Mouse (Mus musculus): ENCODE data around the gene Psma6. TPM values are rescaled to one million over a fixed set of nuclear protein-coding genes. Genes with fewer than 3 reads are reported as not detected.
"Not testable (repeated sequence)": the region's sequence is repeated elsewhere in the genome, so short reads cannot be mapped to it uniquely, and the experiment has no call there.

The Psma6 gene
- 71.0 and 119 TPM in 2 replicates for polyA plus RNA-seq (2011; ENCODE audit: insufficient read depth, insufficient read length, low replicate concordance, missing spikeins)

GRCm38 (mm10) chr12:55384023-55384749 lies at the start of gene Psma6:
TSS of gene Psma6 (plus strand) at chr12:55384222.
- peaks cover 11% of the 10 kb centered on the region for H3K4me1 ChIP-seq (ENCODE audit: control insufficient read depth, insufficient read depth, low read length)
- H3K27ac ChIP-seq (ENCODE audit: control insufficient read depth, insufficient read depth, low read depth, low read length, poor library complexity) = no peak within 1 kb of the TSS; the same call in 1 of the 2 replicates
- no peak for TF ChIP-seq POLR2A (IDR thresholded peaks at IDR 0.05; ENCODE audit: borderline replicate concordance, control insufficient read depth, low read depth, low read length)
- 73% methylated on average over 10 of the region's 10 CpGs for WGBS
- H3K4me3 ChIP-seq (replicated peaks; ENCODE audit: control insufficient read depth, low read depth, low read length) = no peak within 1 kb of the TSS

- H3K4me3 ChIP-seq (replicated peaks; ENCODE audit: control insufficient read depth, low read depth, low read length); H3K27ac ChIP-seq (ENCODE audit: control insufficient read depth, insufficient read depth, low read depth, low read length, poor library complexity); H3K4me1 ChIP-seq (ENCODE audit: control insufficient read depth, insufficient read depth, low read length): not testable (repeated sequence)
- whole genome bisulfite sequencing = 88% methylated on average over 1 of the region's 2 CpGs
Measured at GRCm38 (mm10) chr12:55338490-55338889, 45.5 kb upstream of the Psma6 start.

GRCm38 (mm10) chr12:55343045-55343444 lies 41.0 kb upstream of the Psma6 start:
- H3K4me3 ChIP-seq (replicated peaks; ENCODE audit: control insufficient read depth, low read depth, low read length); H3K4me1 ChIP-seq (ENCODE audit: control insufficient read depth, insufficient read depth, low read length); H3K27ac ChIP-seq (ENCODE audit: control insufficient read depth, insufficient read depth, low read depth, low read length, poor library complexity): not testable (repeated sequence)
- 48% methylated on average over 1 of the region's 1 CpGs for WGBS

- H3K4me1 ChIP-seq (ENCODE audit: control insufficient read depth, insufficient read depth, low read length) = no peaks in the 10 kb centered on the region; the same call in 1 of the 2 replicates
- TF ChIP-seq CTCF (IDR thresholded peaks at IDR 0.05; ENCODE audit: control insufficient read depth, insufficient read depth, low read length) (no peak), POLR2A (IDR thresholded peaks at IDR 0.05; ENCODE audit: borderline replicate concordance, control insufficient read depth, low read depth, low read length) (no peak)
- H3K4me3 ChIP-seq (replicated peaks; ENCODE audit: control insufficient read depth, low read depth, low read length) = no peak overlapping the region
- WGBS = 81% methylated on average over 11 of the region's 11 CpGs
- 0 out of 2 replicates have a peak overlapping the region, but pooled peaks have one; percentile 22 for H3K27ac ChIP-seq (ENCODE audit: control insufficient read depth, insufficient read depth, low read depth, low read length, poor library complexity)
Measured at GRCm38 (mm10) chr12:55343998-55344397, 40.0 kb upstream of the Psma6 start.

- peak overlapping the region; percentile 6; the same call in 1 of the 2 replicates for H3K27ac ChIP-seq (ENCODE audit: control insufficient read depth, insufficient read depth, low read depth, low read length, poor library complexity)
- WGBS = 37% methylated on average over 13 of the region's 13 CpGs
- H3K4me3 ChIP-seq (replicated peaks; ENCODE audit: control insufficient read depth, low read depth, low read length) = no peak overlapping the region
- TF ChIP-seq CTCF (IDR thresholded peaks at IDR 0.05; ENCODE audit: control insufficient read depth, insufficient read depth, low read length) = no peak
- TF ChIP-seq POLR2A (IDR thresholded peaks at IDR 0.05; ENCODE audit: borderline replicate concordance, control insufficient read depth, low read depth, low read length) = no peak
- H3K4me1 ChIP-seq (ENCODE audit: control insufficient read depth, insufficient read depth, low read length) = no peaks in the 10 kb centered on the region; the same call in 1 of the 2 replicates
Measured at GRCm38 (mm10) chr12:55344583-55344982, 39.4 kb upstream of the Psma6 start.

GRCm38 (mm10) chr12:55353423-55353822 lies 30.6 kb upstream of the Psma6 start:
- TF ChIP-seq CTCF (IDR thresholded peaks at IDR 0.05; ENCODE audit: control insufficient read depth, insufficient read depth, low read length) = no peak
- TF ChIP-seq POLR2A (IDR thresholded peaks at IDR 0.05; ENCODE audit: borderline replicate concordance, control insufficient read depth, low read depth, low read length) = no peak
- Histone ChIP-seq H3K4me1 (ENCODE audit: control insufficient read depth, insufficient read depth, low read length) (no peaks in the 10 kb centered on the region), H3K4me3 (replicated peaks; ENCODE audit: control insufficient read depth, low read depth, low read length) (no peak overlapping the region), H3K27ac (ENCODE audit: control insufficient read depth, insufficient read depth, low read depth, low read length, poor library complexity) (no peak overlapping the region)
- WGBS = 76% methylated on average over 6 of the region's 6 CpGs

GRCm38 (mm10) chr12:55354904-55355303 lies 29.1 kb upstream of the Psma6 start:
- no peak overlapping the region for H3K27ac ChIP-seq (ENCODE audit: control insufficient read depth, insufficient read depth, low read depth, low read length, poor library complexity)
- H3K4me1 ChIP-seq (ENCODE audit: control insufficient read depth, insufficient read depth, low read length) = no peaks in the 10 kb centered on the region
- no peak overlapping the region for H3K4me3 ChIP-seq (replicated peaks; ENCODE audit: control insufficient read depth, low read depth, low read length)
- TF ChIP-seq POLR2A (IDR thresholded peaks at IDR 0.05; ENCODE audit: borderline replicate concordance, control insufficient read depth, low read depth, low read length) (no peak), CTCF (IDR thresholded peaks at IDR 0.05; ENCODE audit: control insufficient read depth, insufficient read depth, low read length) (peak; percentile 39; the same call in 1 of the 2 replicates)
- WGBS = 27% methylated on average over 4 of the region's 4 CpGs

GRCm38 (mm10) chr12:55357303-55357702 lies 26.7 kb upstream of the Psma6 start:
- TF ChIP-seq CTCF (IDR thresholded peaks at IDR 0.05; ENCODE audit: control insufficient read depth, insufficient read depth, low read length) (no peak), POLR2A (IDR thresholded peaks at IDR 0.05; ENCODE audit: borderline replicate concordance, control insufficient read depth, low read depth, low read length) (no peak)
- Histone ChIP-seq H3K4me3 (replicated peaks; ENCODE audit: control insufficient read depth, low read depth, low read length) (no peak overlapping the region), H3K27ac (ENCODE audit: control insufficient read depth, insufficient read depth, low read depth, low read length, poor library complexity) (no peak overlapping the region), H3K4me1 (ENCODE audit: control insufficient read depth, insufficient read depth, low read length) (no peaks in the 10 kb centered on the region)
- WGBS = 40% methylated on average over 1 of the region's 1 CpGs

GRCm38 (mm10) chr12:55360929-55361328 lies 23.1 kb upstream of the Psma6 start:
- Histone ChIP-seq H3K4me1 (ENCODE audit: control insufficient read depth, insufficient read depth, low read length) (no peaks in the 10 kb centered on the region), H3K4me3 (replicated peaks; ENCODE audit: control insufficient read depth, low read depth, low read length) (no peak overlapping the region), H3K27ac (ENCODE audit: control insufficient read depth, insufficient read depth, low read depth, low read length, poor library complexity) (no peak overlapping the region)
- WGBS = 8% methylated on average over 5 of the region's 5 CpGs
- no peak for TF ChIP-seq POLR2A (IDR thresholded peaks at IDR 0.05; ENCODE audit: borderline replicate concordance, control insufficient read depth, low read depth, low read length)
- no peak for TF ChIP-seq CTCF (IDR thresholded peaks at IDR 0.05; ENCODE audit: control insufficient read depth, insufficient read depth, low read length)
